Mouse (Mus musculus): ENCODE measurements around the gene 5730596B20Rik. TPM values are rescaled to one million over a fixed set of nuclear protein-coding genes. Genes with fewer than 3 reads are reported as not detected.
A peak's percentile ranks its signal among the peaks of the same experiment; 100 is the strongest.

The 5730596B20Rik gene
- polyA plus RNA-seq, 1 experiment: 0.07 TPM

- H3K4me3 ChIP-seq (ENCODE audit: insufficient read depth, poor library complexity, severe bottlenecking): peak overlapping the region; percentile 78
- H3K27me3 ChIP-seq (ENCODE audit: control insufficient read depth, insufficient read depth, insufficient read length): no peaks in the 10 kb centered on the region
- H3K36me3 ChIP-seq (ENCODE audit: control insufficient read depth, insufficient read depth): peaks cover 19% of the 10 kb centered on the region
- TF ChIP-seq CEBPB (IDR thresholded peaks at IDR 0.05; ENCODE audit: low read depth) (no peak), MYOG (IDR thresholded peaks at IDR 0.05; ENCODE audit: control insufficient read depth, extremely low read depth, insufficient read length) (no peak), CTCF (IDR thresholded peaks at IDR 0.05; ENCODE audit: control insufficient read depth, insufficient read depth, insufficient read length) (no peak), USF1 (IDR thresholded peaks at IDR 0.05; ENCODE audit: low read depth) (no peak), FOSL1 (IDR thresholded peaks at IDR 0.05; ENCODE audit: insufficient read depth, low read length, poor library complexity, severe bottlenecking) (no peak), MAX (IDR thresholded peaks at IDR 0.05) (no peak), MYOD1 (IDR thresholded peaks at IDR 0.05; ENCODE audit: control insufficient read depth, insufficient read length, low read depth) (no peak)
- peaks cover 18% of the 10 kb centered on the region for H3K79me3 ChIP-seq (ENCODE audit: low read depth)
- H3ac ChIP-seq (ENCODE audit: control insufficient read depth, insufficient read length, low read depth): peak overlapping the region; percentile 40
- peaks cover 42% of the 10 kb centered on the region for H3K79me2 ChIP-seq (ENCODE audit: control insufficient read depth, insufficient read depth)
Observed at GRCm38 (mm10) chr6:52160511-52161335, 16.6 kb upstream of the 5730596B20Rik start.

DNA sequence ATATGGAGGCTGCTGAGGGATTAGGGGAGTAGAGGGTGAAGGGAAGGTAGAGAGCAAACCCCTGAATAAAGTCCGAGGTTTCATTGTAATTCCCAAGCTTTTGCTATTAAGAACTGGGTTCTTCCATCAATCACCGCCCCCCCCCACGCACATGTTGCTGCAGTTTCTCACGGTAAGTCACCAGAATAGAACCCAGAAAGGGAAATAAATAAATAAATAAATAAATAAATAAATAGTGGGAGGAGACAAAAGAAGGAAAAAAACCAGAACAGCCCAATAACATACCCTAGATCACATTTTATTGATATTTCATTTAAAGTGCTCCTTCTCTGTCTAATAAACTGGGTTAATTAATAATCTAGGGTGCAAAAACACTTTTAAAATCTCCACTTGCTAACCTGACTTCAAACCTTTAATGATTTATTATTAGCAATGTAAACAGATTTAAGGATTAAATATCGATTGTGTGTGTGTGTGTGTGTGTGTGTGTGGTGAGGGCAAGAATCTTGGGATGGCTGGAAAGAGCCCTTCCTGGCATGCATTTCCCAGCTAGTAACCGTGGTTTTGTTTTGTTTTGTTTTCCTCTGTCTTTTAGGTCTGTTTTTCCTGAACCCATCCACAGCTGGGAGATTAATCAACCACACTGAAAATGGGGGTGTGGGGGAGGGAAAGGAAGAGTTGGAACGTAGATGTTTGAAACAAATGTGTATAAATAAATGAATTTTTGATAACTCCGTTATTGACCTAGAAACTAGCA lies 15.8 kb upstream of the 5730596B20Rik start:
- H3K27me3 ChIP-seq (ENCODE audit: control insufficient read depth, insufficient read depth, insufficient read length): no peaks in the 10 kb centered on the region
- peaks cover 19% of the 10 kb centered on the region for H3K36me3 ChIP-seq (ENCODE audit: control insufficient read depth, insufficient read depth)
- peaks cover 42% of the 10 kb centered on the region for H3K79me2 ChIP-seq (ENCODE audit: control insufficient read depth, insufficient read depth)
- H3K79me3 ChIP-seq (ENCODE audit: low read depth): peaks cover 18% of the 10 kb centered on the region
- no peak for TF ChIP-seq MYOG (IDR thresholded peaks at IDR 0.05; ENCODE audit: control insufficient read depth, extremely low read depth, insufficient read length)
- no peak for TF ChIP-seq MAX (IDR thresholded peaks at IDR 0.05)
- TF ChIP-seq FOSL1 (IDR thresholded peaks at IDR 0.05; ENCODE audit: insufficient read depth, low read length, poor library complexity, severe bottlenecking): no peak
- TF ChIP-seq MYOD1 (IDR thresholded peaks at IDR 0.05; ENCODE audit: control insufficient read depth, insufficient read length, low read depth): no peak
- TF ChIP-seq USF1 (IDR thresholded peaks at IDR 0.05; ENCODE audit: low read depth): no peak
- no peak for TF ChIP-seq CEBPB (IDR thresholded peaks at IDR 0.05; ENCODE audit: low read depth)
- H3K4me3 ChIP-seq (ENCODE audit: insufficient read depth, poor library complexity, severe bottlenecking): no peak overlapping the region
- H3ac ChIP-seq (ENCODE audit: control insufficient read depth, insufficient read length, low read depth): peak overlapping the region; percentile 40

DNA sequence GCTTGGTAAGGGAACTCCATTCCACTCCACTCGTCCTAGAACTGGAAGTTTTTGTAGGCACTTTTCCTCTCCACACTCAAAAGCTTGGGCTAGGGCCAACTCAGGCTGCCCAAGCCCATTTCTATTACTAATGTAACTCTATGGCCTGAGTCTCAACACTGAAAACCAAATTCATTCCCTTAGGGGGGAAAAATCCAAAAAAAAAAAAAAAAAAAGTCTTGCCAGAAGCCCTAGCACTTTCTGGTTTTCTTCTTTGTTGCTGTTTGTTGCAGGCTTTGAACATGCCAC lies 15.3 kb upstream of the 5730596B20Rik start:
- H3K79me2 ChIP-seq (ENCODE audit: control insufficient read depth, insufficient read depth): peaks cover 42% of the 10 kb centered on the region
- H3K4me3 ChIP-seq (ENCODE audit: insufficient read depth, poor library complexity, severe bottlenecking): no peak overlapping the region
- H3K27me3 ChIP-seq (ENCODE audit: control insufficient read depth, insufficient read depth, insufficient read length): no peaks in the 10 kb centered on the region
- H3K36me3 ChIP-seq (ENCODE audit: control insufficient read depth, insufficient read depth): peaks cover 19% of the 10 kb centered on the region
- H3ac ChIP-seq (ENCODE audit: control insufficient read depth, insufficient read length, low read depth): no peak overlapping the region
- no peak for TF ChIP-seq CTCF (IDR thresholded peaks at IDR 0.05; ENCODE audit: control insufficient read depth, insufficient read depth, insufficient read length)
- peaks cover 18% of the 10 kb centered on the region for H3K79me3 ChIP-seq (ENCODE audit: low read depth)

DNA sequence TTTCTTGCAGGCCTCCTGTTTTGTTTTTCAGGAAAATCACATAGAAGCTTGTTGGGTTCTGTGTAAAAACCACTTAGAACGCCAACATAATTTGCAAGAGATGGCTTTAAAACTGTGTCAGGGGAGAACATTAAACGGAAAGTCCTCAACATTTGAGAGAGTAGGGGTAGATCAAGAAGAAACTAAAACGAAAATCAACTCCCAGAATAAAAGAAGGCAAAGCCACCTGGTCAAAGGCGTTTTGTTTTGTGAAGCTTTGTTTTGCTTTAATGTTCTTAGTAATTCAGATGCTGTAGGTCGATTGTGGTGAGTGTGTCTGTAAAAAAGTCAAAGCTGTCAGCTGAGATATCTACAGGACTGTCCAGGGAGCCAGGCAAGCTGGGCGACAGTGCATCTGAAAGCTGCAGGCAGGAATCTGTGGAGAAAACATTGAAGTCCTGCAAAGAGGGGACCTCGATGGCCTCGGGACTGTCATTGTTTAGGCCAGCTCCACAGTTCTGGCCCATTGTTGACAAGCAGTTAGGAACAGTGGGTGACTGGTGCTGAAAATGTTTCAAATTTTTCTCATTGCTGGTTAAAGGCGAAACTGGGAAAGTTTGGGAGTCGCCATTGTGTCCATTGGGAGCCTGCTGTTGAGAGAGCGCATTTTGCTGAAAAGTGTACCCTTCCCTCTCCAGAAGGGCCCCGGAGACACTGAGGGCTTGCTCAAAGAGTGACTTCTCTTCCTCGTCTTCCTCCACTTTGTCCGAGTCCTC lies 14.5 kb upstream of the 5730596B20Rik start:
- no peak overlapping the region for H3K4me3 ChIP-seq (ENCODE audit: insufficient read depth, poor library complexity, severe bottlenecking)
- H3K79me3 ChIP-seq (ENCODE audit: low read depth): peaks cover 18% of the 10 kb centered on the region
- H3K36me3 ChIP-seq (ENCODE audit: control insufficient read depth, insufficient read depth): peaks cover 19% of the 10 kb centered on the region
- no peaks in the 10 kb centered on the region for H3K27me3 ChIP-seq (ENCODE audit: control insufficient read depth, insufficient read depth, insufficient read length)
- TF ChIP-seq CTCF (IDR thresholded peaks at IDR 0.05; ENCODE audit: control insufficient read depth, insufficient read depth, insufficient read length) (no peak), MYOG (IDR thresholded peaks at IDR 0.05; ENCODE audit: control insufficient read depth, extremely low read depth, insufficient read length) (no peak), MYOD1 (IDR thresholded peaks at IDR 0.05; ENCODE audit: control insufficient read depth, insufficient read length, low read depth) (no peak), MAX (IDR thresholded peaks at IDR 0.05) (no peak), CEBPB (IDR thresholded peaks at IDR 0.05; ENCODE audit: low read depth) (no peak), FOSL1 (IDR thresholded peaks at IDR 0.05; ENCODE audit: insufficient read depth, low read length, poor library complexity, severe bottlenecking) (no peak), USF1 (IDR thresholded peaks at IDR 0.05; ENCODE audit: low read depth) (no peak)
- peaks cover 42% of the 10 kb centered on the region for H3K79me2 ChIP-seq (ENCODE audit: control insufficient read depth, insufficient read depth)
- no peak overlapping the region for H3ac ChIP-seq (ENCODE audit: control insufficient read depth, insufficient read length, low read depth)

GRCm38 (mm10) chr6:52163366-52164031 lies 13.8 kb upstream of the 5730596B20Rik start:
- no peak for TF ChIP-seq FOSL1 (IDR thresholded peaks at IDR 0.05; ENCODE audit: insufficient read depth, low read length, poor library complexity, severe bottlenecking)
- TF ChIP-seq CEBPB (IDR thresholded peaks at IDR 0.05; ENCODE audit: low read depth): no peak
- TF ChIP-seq MYOD1 (IDR thresholded peaks at IDR 0.05; ENCODE audit: control insufficient read depth, insufficient read length, low read depth): no peak
- TF ChIP-seq USF1 (IDR thresholded peaks at IDR 0.05; ENCODE audit: low read depth): no peak
- no peak for TF ChIP-seq CTCF (IDR thresholded peaks at IDR 0.05; ENCODE audit: control insufficient read depth, insufficient read depth, insufficient read length)
- TF ChIP-seq MYOG (IDR thresholded peaks at IDR 0.05; ENCODE audit: control insufficient read depth, extremely low read depth, insufficient read length): no peak
- TF ChIP-seq MAX (IDR thresholded peaks at IDR 0.05): no peak
- no peak overlapping the region for H3ac ChIP-seq (ENCODE audit: control insufficient read depth, insufficient read length, low read depth)
- H3K27me3 ChIP-seq (ENCODE audit: control insufficient read depth, insufficient read depth, insufficient read length): no peaks in the 10 kb centered on the region
- H3K79me3 ChIP-seq (ENCODE audit: low read depth): peaks cover 18% of the 10 kb centered on the region
- peaks cover 42% of the 10 kb centered on the region for H3K79me2 ChIP-seq (ENCODE audit: control insufficient read depth, insufficient read depth)
- peaks cover 22% of the 10 kb centered on the region for H3K36me3 ChIP-seq (ENCODE audit: control insufficient read depth, insufficient read depth)
- H3K4me3 ChIP-seq (ENCODE audit: insufficient read depth, poor library complexity, severe bottlenecking): no peak overlapping the region
